Mouse (Mus musculus) heart, postnatal 0 days (tissue): ENCODE data around the gene Pou2f1. TPM values are rescaled to one million over a fixed set of nuclear protein-coding genes. Genes with fewer than 3 reads are reported as not detected.

ENCODE experiments used
- ATAC-seq: fragments of 200-750 bp; cut with Nextera tagmentation; 2 replicates; pipeline ENCODE4 v1.8.0; 2017; ENCODE audit warnings: low read depth, moderate number of reproducible peaks, moderate library complexity; ENCODE audit not compliant: insufficient read depth
- DNase-seq: peaks from one replicate; pipeline ENCODE4 v3.0.0-alpha.2; 2016; ENCODE audit warnings: low spot score
- H3K27ac ChIP-seq: fragments of 300-500 bp; sonication (generic); 2 replicates; pipeline ENCODE4 v1.5.1; 2014; ENCODE audit warnings: low read depth, mild to moderate bottlenecking
- H3K27me3 ChIP-seq: fragments of 300-500 bp; sonication (generic); 2 replicates; pipeline ENCODE4 v1.6.1; 2014; ENCODE audit warnings: low read length, mixed read lengths; ENCODE audit not compliant: control insufficient read depth, insufficient read depth
- H3K36me3 ChIP-seq: fragments of 300-500 bp; sonication (generic); replicated peaks from 2 replicates; pipeline ENCODE4 v1.6.1; 2014; ENCODE audit warnings: low read length, mixed read lengths; ENCODE audit not compliant: control insufficient read depth, insufficient read depth
- H3K4me1 ChIP-seq: fragments of 300-500 bp; sonication (generic); 2 replicates; pipeline ENCODE4 v1.6.1; 2014; ENCODE audit warnings: antibody characterized with exemption; ENCODE audit not compliant: control insufficient read depth, insufficient read depth
- H3K4me2 ChIP-seq: fragments of 300-500 bp; sonication (generic); 2 replicates; pipeline ENCODE4 v1.6.1; 2014; ENCODE audit warnings: low read depth, mild to moderate bottlenecking, low read length, moderate library complexity
- H3K4me3 ChIP-seq: fragments of 300-500 bp; sonication (generic); 2 replicates; pipeline ENCODE4 v1.5.1; 2014; ENCODE audit warnings: low read depth, low read length
- H3K9ac ChIP-seq: fragments of 300-500 bp; sonication (generic); replicated peaks from 2 replicates; pipeline ENCODE4 v1.6.1; 2014; ENCODE audit warnings: low read depth, low read length, mixed read lengths
- H3K9me3 ChIP-seq: fragments of 300-500 bp; sonication (generic); replicated peaks from 2 replicates; pipeline ENCODE4 v1.6.1; 2016; ENCODE audit warnings: low read length; ENCODE audit not compliant: control insufficient read depth
- CTCF ChIP-seq: IDR thresholded peaks from 2 replicates; pipeline ENCODE4 v1.5.1; 2016; ENCODE audit warnings: antibody characterized with exemption, control low read depth, low read depth
- EP300 ChIP-seq: IDR thresholded peaks from 2 replicates; pipeline ENCODE4 v1.6.1; 2016; ENCODE audit warnings: antibody characterized with exemption, low read depth
- WGBS: fragments of 180-500 bp; shearing (Covaris S2); extraction: QIAGEN DNeasy Blood & Tissue Kit; methylation state at CpG from one replicate; pipeline ENCODE4 v1.1.7; 2014; 5-methylcytosine and 5-hydroxymethylcytosine counted together
- polyA plus RNA-seq: library from polyadenylated mRNA; unstranded; fragments of >200 nt; fragmentation: Nextera tagmentation; extraction: Ambion mirVana; gene quantifications from 2 replicates; pipeline ENCODE4 v1.2.1, GENCODE M21; 2015
- total RNA-seq: library from RNA; depleted of rRNA; stranded (reverse); fragments of >200 nt; gene quantifications from 2 replicates; pipeline ENCODE4 v1.2.3, GENCODE M21; 2014; ENCODE audit warnings: low replicate concordance

The Pou2f1 gene
- total and polyA plus RNA-seq, 2 experiments from 2014 or later, result 5.2 to 27.0 TPM

DNA sequence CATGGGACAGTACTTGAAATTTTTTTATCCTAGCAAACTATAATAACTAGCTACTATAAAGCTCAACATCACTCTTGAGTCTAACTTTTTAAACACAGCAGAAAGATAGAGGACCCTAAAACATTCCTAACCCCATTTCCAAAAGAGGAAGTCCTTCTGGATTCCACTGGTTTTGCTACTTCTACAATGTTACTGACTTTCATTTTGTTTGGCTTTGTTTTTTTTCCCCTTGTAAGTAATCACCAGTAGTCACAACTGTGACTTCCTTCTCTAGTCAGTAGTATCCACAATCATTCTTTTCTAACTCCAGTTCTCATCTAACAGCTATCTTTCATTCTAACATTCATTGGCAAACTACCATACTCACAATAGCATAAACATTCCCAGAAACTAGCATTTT, 44.3 kb downstream of the Pou2f1 start:
- H3K27ac ChIP-seq, result no peak overlapping the region
- peaks cover 19% of the 10 kb centered on the region; the same call in 1 of the 2 replicates for H3K4me1 ChIP-seq
- no peak overlapping the region for H3K4me2 ChIP-seq
- no peak overlapping the region for H3K4me3 ChIP-seq
- TF ChIP-seq EP300 (no peak), CTCF (no peak)
- H3K9me3 ChIP-seq, result no peaks in the 10 kb centered on the region
- H3K36me3 ChIP-seq, result no peaks in the 10 kb centered on the region
- no peak overlapping the region for H3K9ac ChIP-seq
- ATAC-seq (no peak), DNase-seq (no peak)
- H3K27me3 ChIP-seq, result no peaks in the 10 kb centered on the region

GRCm38 (mm10) chr1:165948214-165948813, 54.2 kb downstream of the Pou2f1 start:
- no peak overlapping the region for H3K4me2 ChIP-seq
- ATAC-seq, result no peak
- H3K9ac ChIP-seq, result no peak overlapping the region
- no peak for TF ChIP-seq EP300
- no peak for TF ChIP-seq CTCF
- H3K27me3 ChIP-seq, result no peaks in the 10 kb centered on the region
- no peak overlapping the region for H3K4me3 ChIP-seq
- H3K4me1 ChIP-seq, result peaks cover 7% of the 10 kb centered on the region
- no peaks in the 10 kb centered on the region for H3K36me3 ChIP-seq
- H3K9me3 ChIP-seq, result no peaks in the 10 kb centered on the region
- 83% methylated on average over 2 of the region's 2 CpGs for WGBS
- H3K27ac ChIP-seq, result no peak overlapping the region
- DNase-seq, result no peak

DNA sequence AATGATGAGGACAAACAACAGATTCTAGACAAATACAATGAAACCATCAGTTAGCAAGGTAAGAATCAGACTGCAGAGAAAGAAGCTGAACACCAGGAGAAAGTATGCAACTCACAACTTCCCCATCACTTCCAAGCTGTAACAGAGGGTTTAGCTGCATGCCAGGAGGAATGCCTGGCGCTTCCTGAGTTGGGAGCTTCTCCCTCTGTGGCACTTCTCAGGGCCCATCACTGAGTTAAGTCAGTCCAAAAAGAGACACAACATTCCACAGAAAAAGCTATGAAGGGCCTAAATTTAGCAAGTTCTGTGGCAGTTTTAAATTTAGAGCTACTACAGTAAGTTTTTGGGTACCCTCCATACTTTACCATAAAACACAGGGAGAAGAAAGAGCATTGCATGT, 59.2 kb downstream of the Pou2f1 start:
- H3K4me1 ChIP-seq, result peaks cover 14% of the 10 kb centered on the region
- 76% methylated on average over 1 of the region's 1 CpGs for WGBS
- no peaks in the 10 kb centered on the region for H3K27me3 ChIP-seq
- H3K9me3 ChIP-seq, result no peaks in the 10 kb centered on the region
- no peak for TF ChIP-seq CTCF
- TF ChIP-seq EP300, result no peak
- no peak for ATAC-seq
- H3K4me3 ChIP-seq, result no peak overlapping the region
- no peak for DNase-seq
- no peaks in the 10 kb centered on the region for H3K36me3 ChIP-seq
- H3K27ac ChIP-seq, result peak overlapping the region; percentile 7; the same call in 1 of the 2 replicates
- no peak overlapping the region for H3K9ac ChIP-seq
- no peak overlapping the region for H3K4me2 ChIP-seq

- no peak overlapping the region for H3K4me2 ChIP-seq
- no peak overlapping the region for H3K4me3 ChIP-seq
- H3K27ac ChIP-seq, result no peak overlapping the region
- no peaks in the 10 kb centered on the region for H3K27me3 ChIP-seq
- ATAC-seq (no peak), DNase-seq (no peak)
- TF ChIP-seq EP300, result no peak
- no peak for TF ChIP-seq CTCF
- no peaks in the 10 kb centered on the region for H3K36me3 ChIP-seq
- H3K9ac ChIP-seq, result no peak overlapping the region
- H3K4me1 ChIP-seq, result peaks cover 4% of the 10 kb centered on the region; the same call in 1 of the 2 replicates
- H3K9me3 ChIP-seq, result no peaks in the 10 kb centered on the region
- WGBS, result 78% methylated on average over 2 of the region's 2 CpGs
These were observed 67.0 kb downstream of the Pou2f1 start for GRCm38 (mm10) chr1:165935466-165935818.

- no peak overlapping the region for H3K4me2 ChIP-seq
These were observed 67.6 kb downstream of the Pou2f1 start for GRCm38 (mm10) chr1:165934648-165935465.

More at GRCm38 (mm10) chr1:165934648-165935465, 67.6 kb downstream of the Pou2f1 start:
- Histone ChIP-seq H3K27me3 (no peaks in the 10 kb centered on the region), H3K9ac (no peak overlapping the region), H3K36me3 (no peaks in the 10 kb centered on the region), H3K9me3 (no peaks in the 10 kb centered on the region), H3K27ac (no peak overlapping the region), H3K4me3 (no peak overlapping the region), H3K4me1 (peaks cover 7% of the 10 kb centered on the region)
- TF ChIP-seq EP300 (no peak), CTCF (no peak)
- DNase-seq (no peak), ATAC-seq (no peak)
- WGBS, result 75% methylated on average over 7 of the region's 7 CpGs
